Mouse (Mus musculus): Measurements from ENCODE around the gene Chst14. TPM values are rescaled to one million over a fixed set of nuclear protein-coding genes. Genes with fewer than 3 reads are reported as not detected.

Gene Chst14
- total and polyA plus RNA-seq, 3 experiments, result 4.7 to 8.4 (median 5.1) TPM

- TF ChIP-seq UBTF (IDR thresholded peaks at IDR 0.05; ENCODE audit: low read depth, low read length) (no peak), POLR2A (IDR thresholded peaks at IDR 0.05; ENCODE audit: low read depth, low read length) (peak; percentile 44; the same call in 1 of the 2 replicates), KAT2A (IDR thresholded peaks at IDR 0.05; ENCODE audit: insufficient replicate concordance, low read length) (no peak), ZNF384 (IDR thresholded peaks at IDR 0.05; ENCODE audit: low read depth, low read length) (no peak; the same call in 1 of the 2 replicates), E2F4 (IDR thresholded peaks at IDR 0.05; ENCODE audit: insufficient replicate concordance, low read depth, low read length) (no peak), TCF12 (IDR thresholded peaks at IDR 0.05; ENCODE audit: low read depth, low read length) (peak; percentile 36; the same call in 1 of the 2 replicates), RCOR1 (conservative IDR thresholded peaks at IDR 0.05; ENCODE audit: low read depth, low read length) (no peak), CHD2 (IDR thresholded peaks at IDR 0.05; ENCODE audit: low read length) (peak; percentile 70), ELF1 (IDR thresholded peaks at IDR 0.05; ENCODE audit: low read depth, low read length) (peak; percentile 54), ZKSCAN1 (IDR thresholded peaks at IDR 0.05; ENCODE audit: borderline replicate concordance, low read depth, low read length) (no peak), NELFE (IDR thresholded peaks at IDR 0.05; ENCODE audit: low read depth, low read length) (no peak; the same call in none of the 2 replicates)
These were observed 30.0 kb upstream of the Chst14 start (continued) for GRCm38 (mm10) chr2:118895990-118896913.

- Histone ChIP-seq H3K27ac (ENCODE audit: insufficient read depth, low read depth) (peak overlapping the region; percentile 47), H3K4me1 (ENCODE audit: control insufficient read depth in 1 of 2, insufficient read depth in 2 of 2) (peaks cover 8 to 40% of the 10 kb centered on the region in 2 experiments), H3K27me3 (replicated peaks) (peaks cover 25% of the 10 kb centered on the region), H3K9ac (ENCODE audit: insufficient read depth, low read depth) (peak overlapping the region; percentile 42), H3K9me3 (replicated peaks; ENCODE audit: low read length) (no peaks in the 10 kb centered on the region), H3K4me2 (ENCODE audit: insufficient read depth, low read depth, poor library complexity, severe bottlenecking) (peak overlapping the region; percentile 44), H3K79me2 (replicated peaks; ENCODE audit: control insufficient read depth, extremely low read depth, insufficient read depth, poor library complexity, severe bottlenecking) (0 out of 2 replicates have a peak, but pooled peaks cover 5% of the 10 kb centered on the region), H3K36me3 (replicated peaks in 1 of 2; ENCODE audit: control insufficient read depth in 1 of 2, insufficient read depth in 1 of 2, low read length in 1 of 2) (no peaks in the 10 kb centered on the region), H3K4me3 (replicated peaks in 1 of 3; ENCODE audit: low read depth in 2 of 3, low read length in 2 of 3, poor library complexity in 1 of 3) (peak overlapping the region; percentile 50 to 71 (median 63))
- in situ Hi-C loops (cut with MboI; ENCODE audit: low pct_ligation_motif_present, low pct_unique_long_range_greater_than_20kb, low sequenced_read_pairs) (loop anchor here (10.0 to 25.0 kb wide), 4 partner anchors 78 to 410 kb away; partner anchors contain the start of gene Srp14), dilution Hi-C loops (cut with MboI; ENCODE audit: extremely low pct_ligation_motif_present, extremely low pct_unique_long_range_greater_than_20kb, low sequenced_read_pairs) (no loop called here)
- no peak for TF ChIP-seq RAD21 (IDR thresholded peaks at IDR 0.05; ENCODE audit: low read depth, low read length)
- no peak for TF ChIP-seq MEF2A (IDR thresholded peaks at IDR 0.05; ENCODE audit: borderline replicate concordance, low read depth, low read length)
- no peak for TF ChIP-seq POLR2A (IDR thresholded peaks at IDR 0.05; ENCODE audit: low read depth, low read length)
- no peak for TF ChIP-seq CTCF (conservative IDR thresholded peaks at IDR 0.05 in 1 of 2, IDR thresholded peaks at IDR 0.05 in 1 of 2; ENCODE audit: low read depth in 2 of 2, low read length in 2 of 2)
- peak; percentile 81 for TF ChIP-seq CHD2 (IDR thresholded peaks at IDR 0.05; ENCODE audit: low read length)
- no peak for TF ChIP-seq ETS1 (conservative IDR thresholded peaks at IDR 0.05; ENCODE audit: low read depth, low read length)
- TF ChIP-seq USF1 (IDR thresholded peaks at IDR 0.05; ENCODE audit: low read depth, low read length), result no peak
- 0 out of 2 replicates have a peak, but pooled peaks have one; percentile 13 for TF ChIP-seq BHLHE40 (IDR thresholded peaks at IDR 0.05; ENCODE audit: low read depth, low read length)
- TF ChIP-seq HCFC1 (IDR thresholded peaks at IDR 0.05; ENCODE audit: low read depth, low read length), result 0 out of 2 replicates have a peak, but pooled peaks have one; percentile 3
- TF ChIP-seq ZMIZ1 (IDR thresholded peaks at IDR 0.05; ENCODE audit: low read depth, low read length), result no peak
- 0 out of 2 replicates have a peak, but pooled peaks have one; percentile 8 for TF ChIP-seq ELF1 (IDR thresholded peaks at IDR 0.05; ENCODE audit: low read depth, low read length)
- TF ChIP-seq SMC3 (IDR thresholded peaks at IDR 0.05; ENCODE audit: low read depth, low read length), result no peak
- DNase-seq (ENCODE audit: extremely low read depth), result no peak
These were observed 29.4 kb upstream of the Chst14 start for GRCm38 (mm10) chr2:118896914-118897291.

All from CH12.LX (cell line).